ENCODE assay signal across 29 mouse cellular contexts in the genomic region with DNA sequence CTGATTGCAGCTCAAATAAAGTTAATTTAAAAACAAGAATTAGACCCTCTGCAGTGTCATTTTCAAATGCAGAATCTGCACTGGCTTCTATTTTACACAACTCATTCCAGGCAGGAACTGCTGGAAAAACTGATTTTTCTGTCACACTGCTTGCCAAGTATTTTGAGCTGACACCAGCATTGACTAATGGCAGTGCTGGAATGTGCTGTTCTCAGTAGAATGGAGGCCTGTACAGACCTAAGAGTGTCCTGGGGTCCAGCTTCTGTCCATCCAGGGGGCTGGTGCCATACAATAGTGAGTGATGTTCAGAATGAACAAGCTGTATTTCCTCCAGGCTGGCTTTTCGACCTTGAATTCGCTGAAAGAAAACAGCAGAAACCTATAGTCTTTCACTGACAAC.
DNase-seq lines count a peak whose midpoint lies in the region; ATAC-seq and TF ChIP-seq lines count a peak whose summit lies in the region.
"Had no signal": no experiment of that assay in that cellular context is flagged by ENCODE, and none has a peak within 500 bp of the region (broad histone marks: within the 10 kb centered on the region; RNA-seq: fewer than 3 reads in every experiment).

No protein-coding gene starts in this region.

- 43% methylated on average over 2 of the region's 2 CpGs for WGBS in lung, embryonic 14.5 days

- no peaks in the 10 kb centered on the region for H3K4me1 ChIP-seq in lung, embryonic 14.5 days (ENCODE audit: insufficient read depth)
- H3K4me1 ChIP-seq: embryonic facial prominence, embryonic 15.5 days; forebrain, embryonic 13.5 days; intestine, embryonic 15.5 days; midbrain, embryonic 10.5 days; midbrain, embryonic 15.5 days; neural tube, embryonic 15.5 days had no signal

- H3K4me3 ChIP-seq in lung, embryonic 14.5 days (ENCODE audit: low read depth, low read length), result no peak overlapping the region
- H3K4me3 ChIP-seq: embryonic facial prominence, embryonic 15.5 days; forebrain, embryonic 13.5 days; heart, embryonic 13.5 days; intestine, embryonic 15.5 days; midbrain, embryonic 10.5 days; midbrain, embryonic 15.5 days; neural tube, embryonic 15.5 days had no signal

- peak; percentile 71; the same call in 1 of the 2 replicates for ATAC-seq in lung, embryonic 14.5 days (ENCODE audit: insufficient read depth)
- ATAC-seq: forebrain, embryonic 13.5 days; hindbrain, postnatal 0 days; intestine, embryonic 15.5 days; midbrain, embryonic 15.5 days; Patski had no signal

- no peaks in the 10 kb centered on the region for H3K9me3 ChIP-seq in lung, embryonic 14.5 days (ENCODE audit: low read depth, low read length)
- H3K9me3 ChIP-seq: embryonic facial prominence, embryonic 15.5 days; forebrain, embryonic 13.5 days; heart, embryonic 13.5 days; intestine, embryonic 15.5 days; midbrain, embryonic 10.5 days; midbrain, embryonic 15.5 days; neural tube, embryonic 15.5 days had no signal

- H3K27me3 ChIP-seq in lung, embryonic 14.5 days (ENCODE audit: insufficient read depth, low read length), result no peaks in the 10 kb centered on the region
- H3K27me3 ChIP-seq: CH12.LX; embryonic facial prominence, embryonic 15.5 days; forebrain, embryonic 13.5 days; heart, embryonic 13.5 days; intestine, embryonic 15.5 days; midbrain, embryonic 15.5 days; neural tube, embryonic 15.5 days; Patski had no signal

- peak; percentile 5 to 9 for DNase-seq in heart, postnatal 10 days
- no peak for DNase-seq in heart, postnatal 14 days
- DNase-seq in lung, embryonic 14.5 days, result peak; percentile 59
- DNase-seq in lung, postnatal 14 days, result no peak
- peak; percentile 56 for DNase-seq in adipocyte (ENCODE audit: low spot score)
- DNase-seq in mesoderm, embryonic 11.5 days (ENCODE audit: low read depth, low spot score), result peak; percentile 46
- no peak for DNase-seq in urinary bladder, postnatal 14 days (ENCODE audit: low spot score)
- DNase-seq: adrenal gland, postnatal 36 days; cerebellum, adult 18-20 months; cerebellum, postnatal 10 days; gastrocnemius, postnatal 10 days; left cerebral cortex, postnatal 4 days; liver; lung, adult 2 months; retina, postnatal 1 day; right cerebral cortex, postnatal 25 days; spleen, adult 18-20 months; thymus, postnatal 14 days had no signal

- no peak overlapping the region for H3K4me2 ChIP-seq in lung, embryonic 14.5 days
- H3K4me2 ChIP-seq: embryonic facial prominence, embryonic 15.5 days; forebrain, embryonic 13.5 days; heart, embryonic 13.5 days; intestine, embryonic 15.5 days; midbrain, embryonic 15.5 days; neural tube, embryonic 15.5 days had no signal

- intact Hi-C loops in heart, postnatal 10 days (cut with DNase I), result no loop called here
- intact Hi-C loops in heart, postnatal 14 days (cut with DNase I), result no loop called here

- TF ChIP-seq CTCF in lung, embryonic 14.5 days (IDR thresholded peaks at IDR 0.05; ENCODE audit: low read depth), result no peak

- no peak overlapping the region for H3K27ac ChIP-seq in lung, embryonic 14.5 days (ENCODE audit: low read depth)
- H3K27ac ChIP-seq: embryonic facial prominence, embryonic 15.5 days; forebrain, embryonic 13.5 days; heart, embryonic 13.5 days; hindbrain, postnatal 0 days; intestine, embryonic 15.5 days; liver, embryonic 14.5 days; midbrain, embryonic 10.5 days; midbrain, embryonic 15.5 days; neural tube, embryonic 15.5 days had no signal

- H3K9ac ChIP-seq in lung, embryonic 14.5 days, result no peak overlapping the region
- H3K9ac ChIP-seq: embryonic facial prominence, embryonic 15.5 days; forebrain, embryonic 13.5 days; heart, embryonic 13.5 days; intestine, embryonic 15.5 days; liver, embryonic 14.5 days; midbrain, embryonic 15.5 days; neural tube, embryonic 15.5 days had no signal

- no peaks in the 10 kb centered on the region for H3K36me3 ChIP-seq in lung, embryonic 14.5 days (ENCODE audit: insufficient read depth)
- H3K36me3 ChIP-seq: embryonic facial prominence, embryonic 15.5 days; heart, embryonic 13.5 days; intestine, embryonic 15.5 days; midbrain, embryonic 10.5 days; midbrain, embryonic 15.5 days; neural tube, embryonic 15.5 days had no signal

Comparison
In these comparisons a context has a peak if more than half of its experiments do, and no peak if none do; other contexts are left out.
1. DNase-seq: peak in heart, postnatal 10 days (2 of 2), lung, embryonic 14.5 days (single experiment), adipocyte (single experiment) and mesoderm, embryonic 11.5 days (single experiment); none in heart, postnatal 14 days (0 of 2), lung, postnatal 14 days (single experiment) and urinary bladder, postnatal 14 days (single experiment).